Mouse (Mus musculus): Measurements from ENCODE around the gene Acsl1. TPM values are rescaled to one million over a fixed set of nuclear protein-coding genes. Genes with fewer than 3 reads are reported as not detected.

Acsl1 gene
- polyA plus RNA-seq (2012; ENCODE audit: low replicate concordance), result 6.2 and 14.4 TPM in 2 replicates

GRCm38 (mm10) chr8:46470792-46471781 lies at the start of gene Acsl1:
TSS of gene Acsl1 (plus strand) at chr8:46471037.

GRCm38 (mm10) chr8:46551615-46552440 lies 81.0 kb downstream of the Acsl1 start, which contains the start of gene Cenpu:
TSS of gene Cenpu (plus strand) at chr8:46552028.

Other genes with a start within 250 kb of the Acsl1 start
- not detected in 2 replicates for gene Helt, start 176.4 kb upstream of the Acsl1 start, polyA plus RNA-seq (2012; ENCODE audit: low replicate concordance)
- 10.2 and 30.7 TPM in 2 replicates for gene Cenpu, start 81.0 kb downstream of the Acsl1 start, polyA plus RNA-seq (2012; ENCODE audit: low replicate concordance)
- gene Primpol, start 146.2 kb downstream of the Acsl1 start, polyA plus RNA-seq (2012; ENCODE audit: low replicate concordance), result 0.43 and 1.2 TPM in 2 replicates
- 3.2 and 22.4 TPM in 2 replicates for gene Casp3, start 146.3 kb downstream of the Acsl1 start, polyA plus RNA-seq (2012; ENCODE audit: low replicate concordance)

All from leukemia stem cell, adult 10-12 weeks (primary cell).